Mouse (Mus musculus): ENCODE measurements around the gene Nlgn3.
"Not testable (repeated sequence)": the region's sequence is repeated elsewhere in the genome, so short reads cannot be mapped to it uniquely, and the experiment has no call there.

Nlgn3 gene

DNA sequence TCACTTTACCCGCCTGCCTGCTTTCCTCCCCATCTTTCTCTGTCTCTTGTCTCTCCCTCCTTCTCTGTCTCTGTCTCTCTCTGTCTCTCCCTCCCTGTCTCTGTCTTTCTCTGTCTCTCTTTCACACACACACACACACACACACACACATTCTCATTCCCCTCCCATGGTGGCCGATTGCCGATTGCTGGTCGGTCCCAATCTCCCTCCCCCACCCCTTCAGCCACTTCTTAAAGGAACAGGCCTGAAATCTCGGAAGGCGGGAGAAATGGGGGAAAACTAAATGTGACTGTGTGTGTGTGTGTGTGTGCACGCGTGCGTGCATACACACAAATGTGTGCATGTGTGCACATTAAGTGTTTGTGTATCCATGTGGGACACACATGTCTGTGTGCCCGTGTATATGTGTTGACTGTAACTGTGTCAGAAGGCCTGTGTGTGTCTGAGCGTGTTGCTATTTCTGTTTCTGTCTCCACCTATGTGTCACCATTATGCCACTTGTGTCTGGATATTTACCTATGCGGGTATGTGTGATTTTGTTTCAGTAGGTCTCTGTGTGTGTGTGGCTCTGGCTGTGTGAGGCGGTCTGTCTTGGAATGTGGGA, 1.6 kb downstream of the Nlgn3 start:
- peak; percentile 21 for DNase-seq (ENCODE audit: low read depth, low spot score)

DNA sequence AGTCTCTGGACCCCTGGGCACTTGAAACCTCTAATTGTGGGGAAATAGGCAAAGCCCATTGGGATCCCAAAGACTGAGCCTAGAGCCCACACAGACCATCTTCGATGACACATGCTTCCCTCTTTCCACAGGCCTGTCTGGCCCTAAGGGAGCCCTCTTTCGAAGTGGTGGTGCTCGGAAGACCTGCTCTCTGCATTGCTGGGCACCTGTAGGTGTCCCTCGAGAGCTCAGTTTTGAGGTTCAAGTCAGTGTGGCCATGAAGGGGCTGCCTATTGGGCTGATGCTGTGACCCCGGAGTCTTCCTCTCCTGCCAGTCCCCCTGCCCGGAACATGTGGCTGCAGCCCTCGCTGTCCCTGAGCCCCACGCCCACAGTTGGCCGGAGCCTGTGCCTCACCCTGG, 2.7 kb downstream of the Nlgn3 start:
- no peak for DNase-seq (ENCODE audit: low read depth, low spot score)

DNA sequence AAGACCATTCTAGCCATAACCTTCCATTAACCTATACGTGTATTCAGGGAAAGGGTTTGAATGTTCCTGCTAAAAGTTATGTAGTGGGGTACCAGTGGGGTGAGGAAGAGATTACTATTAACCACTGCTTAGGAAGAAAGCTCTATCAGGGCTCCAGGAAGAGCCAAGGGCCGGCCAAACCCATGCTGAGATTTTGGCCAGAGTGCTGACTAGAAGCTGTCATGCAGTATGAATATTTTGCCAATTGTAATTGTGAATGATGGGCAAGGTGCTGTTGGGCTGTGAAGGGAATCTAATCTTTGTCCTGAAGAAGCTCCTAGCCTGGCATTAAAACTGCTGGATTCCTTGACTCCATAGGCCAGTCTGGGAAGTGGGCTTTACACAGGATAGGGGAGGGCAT, 5.7 kb downstream of the Nlgn3 start:
- no peak for DNase-seq (ENCODE audit: low read depth, low spot score)

- DNase-seq (ENCODE audit: low read depth, low spot score), result peak; percentile 57
These were observed 10.3 kb downstream of the Nlgn3 start for GRCm38 (mm10) chrX:101309299-101309698.

GRCm38 (mm10) chrX:101313625-101314359, 14.8 kb downstream of the Nlgn3 start:
- DNase-seq (ENCODE audit: low read depth, low spot score), result peak; percentile 91

DNA sequence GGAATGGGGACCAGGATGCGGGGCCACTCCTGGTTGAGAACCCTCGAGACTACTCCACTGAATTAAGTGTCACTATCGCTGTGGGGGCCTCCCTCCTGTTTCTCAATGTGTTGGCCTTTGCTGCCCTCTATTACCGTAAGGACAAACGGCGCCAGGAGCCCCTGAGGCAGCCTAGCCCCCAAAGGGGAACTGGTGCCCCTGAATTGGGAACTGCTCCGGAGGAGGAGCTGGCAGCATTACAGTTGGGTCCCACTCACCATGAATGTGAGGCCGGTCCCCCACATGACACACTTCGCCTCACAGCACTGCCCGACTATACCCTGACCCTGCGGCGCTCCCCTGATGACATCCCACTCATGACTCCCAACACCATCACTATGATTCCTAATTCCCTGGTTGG, 20.8 kb downstream of the Nlgn3 start:
- DNase-seq (ENCODE audit: low read depth, low spot score), result no peak

DNA sequence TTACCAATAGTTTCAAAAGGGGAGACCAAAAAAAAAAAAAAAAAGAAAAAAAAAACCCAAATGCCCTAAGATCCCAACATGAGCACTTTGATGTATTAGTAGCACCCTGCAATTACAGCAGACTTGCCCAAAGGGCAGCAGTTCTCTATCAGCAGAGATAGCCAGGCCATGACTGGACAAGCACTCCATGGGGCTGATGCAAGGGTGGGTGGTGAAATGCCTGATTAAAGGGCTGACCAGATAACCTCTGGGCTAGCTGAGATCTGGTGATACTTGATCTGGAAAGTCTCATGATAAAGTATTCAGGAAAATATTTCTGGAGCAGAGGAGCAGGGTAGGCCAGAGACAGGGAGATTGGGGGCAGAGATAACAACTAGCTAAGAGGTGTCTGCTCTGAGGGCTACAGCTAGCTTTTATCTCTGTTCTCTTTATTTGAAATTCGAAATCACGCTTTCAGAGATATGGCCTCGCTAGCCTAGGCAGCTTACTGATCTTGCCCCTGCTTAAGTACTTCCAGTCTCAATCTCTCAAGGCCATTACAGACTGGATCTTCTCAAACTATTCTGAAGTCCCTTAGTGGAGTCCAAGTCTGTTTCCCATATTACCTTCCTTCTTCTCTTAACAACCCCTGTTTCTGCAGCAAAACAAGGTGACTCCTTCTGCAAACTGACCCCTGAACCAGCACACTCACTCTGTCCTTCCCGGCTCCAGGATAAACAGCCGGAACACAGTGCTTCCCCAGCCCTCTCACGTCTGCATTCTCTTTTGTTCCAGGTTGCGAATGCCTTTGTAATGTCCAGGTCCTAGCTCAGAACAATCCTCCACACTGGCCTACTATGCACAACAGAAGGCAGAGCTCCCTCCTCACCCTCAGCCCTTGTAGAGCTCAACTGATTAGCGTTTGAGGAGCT, 27.3 kb downstream of the Nlgn3 start:
- DNase-seq (ENCODE audit: low read depth, low spot score), result no peak

DNA sequence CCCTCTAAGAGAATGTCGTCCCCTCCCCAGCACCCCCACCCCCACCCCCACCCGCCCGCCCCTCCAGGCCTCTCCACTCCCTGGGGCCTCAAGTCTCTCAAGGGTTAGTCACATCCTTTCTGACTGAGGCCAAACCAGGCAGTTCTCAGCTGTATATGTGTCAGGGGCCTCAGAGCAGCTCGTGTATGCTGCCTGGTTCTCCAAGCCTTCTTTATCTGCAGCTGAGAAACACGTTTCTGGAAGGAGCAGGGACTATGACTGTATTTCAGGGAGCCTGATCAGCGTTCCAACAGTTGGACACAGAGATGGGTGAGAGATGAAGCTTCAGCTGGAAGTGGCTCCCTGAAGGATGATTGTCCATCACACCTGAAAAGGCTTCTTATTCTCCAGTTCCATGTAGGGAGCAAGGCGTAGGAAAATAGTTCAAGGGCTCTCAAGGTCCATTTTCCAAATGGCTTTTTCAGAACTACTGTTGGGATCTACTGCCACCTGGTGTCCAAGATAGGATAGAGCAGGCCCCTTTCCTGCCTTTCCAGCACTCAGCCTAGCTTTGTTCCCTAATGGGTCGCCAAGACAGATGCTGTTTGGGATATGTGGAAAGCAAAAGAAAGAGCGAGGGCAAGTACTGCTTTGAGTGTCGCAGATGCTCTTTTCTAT, 30.5 kb downstream of the Nlgn3 start:
- peak; percentile 35 for DNase-seq (ENCODE audit: low read depth, low spot score)

DNA sequence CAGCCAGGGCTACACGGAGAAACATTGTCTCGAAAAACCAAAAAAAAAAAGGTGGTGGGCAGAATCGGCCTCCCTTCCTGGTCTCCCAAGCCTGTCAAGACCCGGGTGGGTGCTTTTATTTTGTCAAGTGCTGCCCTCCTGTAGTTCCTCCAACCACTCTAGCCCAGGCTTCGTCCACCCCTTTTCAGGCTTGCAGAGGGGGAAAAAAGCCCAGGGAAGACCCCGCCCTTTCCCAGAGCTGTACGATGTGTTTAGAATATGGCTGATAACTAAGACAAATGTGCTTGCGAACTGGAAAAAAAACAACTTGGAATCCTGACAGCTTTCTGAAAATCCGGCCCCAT, 33.0 kb downstream of the Nlgn3 start:
- no peak for DNase-seq (ENCODE audit: low read depth, low spot score)

- DNase-seq (ENCODE audit: low read depth, low spot score), result peak; percentile 97
These were observed 33.6 kb downstream of the Nlgn3 start for GRCm38 (mm10) chrX:101332375-101333211.

DNA sequence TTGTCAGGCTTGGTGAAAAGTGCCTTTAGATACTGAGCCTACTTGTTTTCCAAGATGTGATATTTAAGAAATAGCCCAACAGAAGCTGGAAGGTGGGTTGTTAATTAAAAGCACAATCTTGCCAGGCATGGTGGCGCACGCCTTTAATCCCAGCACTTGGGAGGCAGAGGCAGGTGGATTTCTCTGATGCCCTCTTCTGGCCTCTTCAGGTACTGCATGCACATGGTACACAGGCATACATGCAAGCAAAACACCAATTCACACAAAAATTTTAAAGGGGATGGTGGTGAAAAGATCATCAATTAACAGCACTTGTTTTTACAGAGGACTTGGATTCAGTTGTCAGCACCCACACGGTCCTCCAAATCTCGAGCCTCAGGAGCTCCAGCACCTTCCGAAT, 35.6 kb downstream of the Nlgn3 start:
- DNase-seq (ENCODE audit: low read depth, low spot score), result no peak

GRCm38 (mm10) chrX:101338666-101339065, 39.7 kb downstream of the Nlgn3 start:
- DNase-seq (ENCODE audit: low read depth, low spot score), result no peak

DNA sequence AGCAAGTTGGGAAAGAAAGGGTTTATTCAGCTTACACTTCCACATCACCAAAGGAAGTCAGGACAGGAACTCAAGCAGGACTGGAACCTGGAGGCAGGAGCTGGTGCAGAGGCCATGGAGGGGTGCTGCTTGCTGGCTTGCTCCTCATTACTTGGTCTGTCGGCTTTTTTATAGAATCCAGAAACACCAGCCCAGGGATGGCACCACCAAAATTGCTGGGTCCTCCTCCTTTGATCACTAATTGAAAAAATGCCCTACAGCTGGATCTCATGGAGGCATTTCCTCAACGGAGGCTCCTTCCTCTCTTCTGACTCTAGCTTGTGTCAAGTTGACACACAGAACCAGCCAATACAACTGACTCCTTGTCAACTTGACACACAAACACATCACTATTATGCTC, 43.9 kb downstream of the Nlgn3 start:
- DNase-seq (ENCODE audit: low read depth, low spot score), result not testable (repeated sequence)

GRCm38 (mm10) chrX:101345456-101345855, 46.5 kb downstream of the Nlgn3 start:
- no peak for DNase-seq (ENCODE audit: low read depth, low spot score)

DNA sequence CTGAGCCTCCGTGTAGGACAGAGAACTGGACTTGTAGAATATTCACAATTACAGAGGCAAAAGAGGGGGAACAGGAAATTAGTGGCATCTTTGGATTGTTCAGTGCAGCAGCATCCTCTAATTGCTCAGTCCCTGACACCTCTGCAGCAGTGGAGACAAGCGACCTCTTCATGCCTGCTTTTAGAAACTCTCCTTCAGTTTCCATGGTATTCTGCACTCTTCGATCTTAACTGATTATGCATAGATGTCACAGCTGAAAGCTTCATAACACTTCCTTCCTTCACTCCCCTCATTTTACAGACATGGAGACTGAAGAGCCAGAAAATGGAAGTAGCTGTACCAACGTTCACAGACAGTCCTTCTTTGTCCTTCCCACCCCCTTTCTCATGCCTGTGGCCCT, 47.5 kb downstream of the Nlgn3 start:
- DNase-seq (ENCODE audit: low read depth, low spot score), result no peak

DNA sequence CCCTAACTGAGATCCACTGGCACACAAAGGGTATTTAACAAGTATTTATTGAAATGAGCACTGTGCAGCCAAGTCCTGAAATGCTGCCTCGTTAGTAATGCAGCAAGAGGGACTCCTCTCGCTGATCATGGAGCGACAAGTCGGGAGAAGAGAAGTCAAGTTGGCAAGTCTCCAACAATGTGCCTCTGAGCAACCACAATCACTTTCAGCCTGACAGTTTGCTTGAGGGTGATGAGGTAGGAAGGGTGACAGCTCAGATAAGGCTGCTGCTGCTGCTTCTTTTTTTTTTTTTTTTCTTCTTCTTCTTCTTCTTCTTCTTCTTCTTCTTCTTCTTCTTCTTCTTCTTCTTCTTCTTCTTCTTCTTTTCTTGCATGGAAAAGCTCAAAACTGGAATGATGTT, 52.2 kb downstream of the Nlgn3 start:
- DNase-seq (ENCODE audit: low read depth, low spot score), result no peak

- DNase-seq (ENCODE audit: low read depth, low spot score), result not testable (repeated sequence)
These were observed 59.9 kb downstream of the Nlgn3 start for GRCm38 (mm10) chrX:101358902-101359301.

DNA sequence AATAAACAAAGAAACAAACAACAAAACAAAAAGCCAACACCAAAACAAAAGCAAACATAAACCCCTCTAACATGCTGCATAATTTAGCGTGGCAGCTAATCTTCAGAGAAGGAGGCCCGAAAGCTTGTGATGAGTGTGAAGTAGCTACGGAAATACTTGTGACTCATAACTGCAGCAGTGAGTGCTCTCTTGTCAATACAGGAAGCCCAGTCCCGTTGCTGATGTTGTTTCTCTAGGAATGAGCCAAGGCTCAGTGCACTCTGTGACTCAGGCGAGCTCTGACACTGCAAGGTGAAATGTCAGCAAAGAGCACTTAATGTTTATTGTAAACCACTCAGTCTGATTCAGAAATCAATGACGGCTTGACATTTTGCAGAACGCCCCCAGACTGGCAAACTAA, 70.0 kb downstream of the Nlgn3 start:
- DNase-seq (ENCODE audit: low read depth, low spot score), result no peak

DNA sequence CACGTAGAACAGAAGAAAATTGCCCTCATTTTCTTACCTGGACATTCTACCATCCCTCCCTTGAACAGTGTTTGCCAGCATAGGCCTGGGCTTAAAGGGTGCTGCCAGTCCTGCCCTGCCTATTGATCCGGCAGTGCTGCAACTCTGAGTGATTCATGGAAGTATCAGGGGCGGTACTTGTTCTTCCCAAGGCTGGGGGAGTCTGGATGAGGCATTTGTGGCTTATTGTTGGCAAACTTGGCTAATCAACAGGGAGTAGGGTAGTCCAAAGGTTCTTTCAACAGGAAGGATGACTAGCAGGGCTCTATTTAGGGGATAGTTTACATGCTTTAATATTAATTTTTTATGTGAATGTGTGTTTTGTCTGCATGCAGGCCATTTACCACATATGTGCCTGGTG, 71.6 kb downstream of the Nlgn3 start:
- DNase-seq (ENCODE audit: low read depth, low spot score), result no peak

DNA sequence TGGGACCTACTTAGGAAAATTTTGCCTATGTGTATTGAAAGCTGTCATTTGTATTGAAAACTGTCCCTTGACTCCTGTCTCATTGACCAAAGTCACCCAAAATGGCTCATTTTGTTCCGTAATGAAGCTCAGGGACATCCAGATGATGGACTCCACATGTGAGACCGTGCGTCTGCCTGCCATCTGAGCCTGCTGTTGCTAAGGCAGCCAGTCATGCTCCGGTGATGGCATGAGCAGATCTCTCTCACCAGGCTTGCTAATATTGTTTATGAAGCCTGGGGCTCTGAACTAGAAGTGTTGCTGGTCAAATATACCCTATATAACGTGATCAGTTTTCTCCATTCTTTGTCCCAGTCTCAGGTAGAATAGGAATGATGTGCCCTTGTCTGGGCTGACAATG, 74.0 kb downstream of the Nlgn3 start:
- no peak for DNase-seq (ENCODE audit: low read depth, low spot score)

Data from telencephalon, adult 2 months (tissue).